Mouse (Mus musculus) stomach, adult 2 months (tissue): ENCODE data around the gene Timm10. TPM values are rescaled to one million over a fixed set of nuclear protein-coding genes. Genes with fewer than 3 reads are reported as not detected.

Experiments
- polyA plus RNA-seq: library from polyadenylated mRNA; depleted of rRNA; stranded (reverse); fragments of >200 nt; gene quantifications from 2 replicates; pipeline ENCODE4 v1.2.3, GENCODE M21; 2012; rRNA removed

Gene Timm10
- polyA plus RNA-seq: 10.0 and 11.9 TPM in 2 replicates

GRCm38 (mm10) chr2:84826488-84827282, at the start of gene Timm10:
TSS of gene Timm10 (plus strand) at chr2:84826997.

GRCm38 (mm10) chr2:84798493-84798921, 28.3 kb upstream of the Timm10 start, which contains the start of gene Ube2l6:
TSS of gene Ube2l6 (plus strand) at chr2:84798828.

DNA sequence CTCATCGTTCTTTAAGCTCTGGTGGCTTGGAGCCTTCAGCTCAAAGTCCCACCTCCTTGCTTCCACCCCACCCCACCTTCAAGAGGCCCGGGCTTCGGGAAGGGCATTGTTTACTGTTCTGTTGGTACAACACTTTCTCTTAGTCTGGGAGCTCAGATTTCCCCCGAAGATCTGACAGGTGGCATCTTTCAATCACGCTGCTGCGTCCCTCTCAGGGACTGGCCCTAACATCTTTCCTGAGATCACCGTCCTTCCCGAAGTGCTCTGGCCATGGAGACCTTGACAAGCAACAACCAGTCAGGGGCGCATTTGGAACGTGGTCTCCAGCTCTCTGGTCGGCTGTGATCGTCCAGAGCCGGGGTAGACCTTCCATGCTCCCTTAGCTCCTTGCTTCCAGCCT, 4.2 kb upstream of the Timm10 start, which contains the start of gene Smtnl1:
TSS of gene Smtnl1 (minus strand) at position 101 of the 400 bp plus-strand sequence.

GRCm38 (mm10) chr2:84838593-84838949, 11.8 kb downstream of the Timm10 start, which contains the start of gene Slc43a1:
TSS of gene Slc43a1 (plus strand) at chr2:84838850.

Other genes starting within 250 kb of the Timm10 start
- gene Ctnnd1, start 176.2 kb upstream of the Timm10 start, polyA plus RNA-seq: 14.4 and 24.0 TPM in 2 replicates
- not detected in 2 replicates for gene Btbd18, start 167.9 kb upstream of the Timm10 start, polyA plus RNA-seq
- 22.8 and 39.0 TPM in 2 replicates for gene Selenoh, start 156.2 kb upstream of the Timm10 start, polyA plus RNA-seq
- not detected in 2 replicates for gene Gm28635, start 149.0 kb upstream of the Timm10 start, polyA plus RNA-seq
- gene Med19, start 148.6 kb upstream of the Timm10 start, polyA plus RNA-seq: 3.5 and 4.1 TPM in 2 replicates
- 32.9 and 35.4 TPM in 2 replicates for gene Tmx2, start 147.9 kb upstream of the Timm10 start, polyA plus RNA-seq
- gene Zdhhc5, start 111.8 kb upstream of the Timm10 start, polyA plus RNA-seq: 22.6 and 27.1 TPM in 2 replicates
- 3.3 and 4.6 TPM in 2 replicates for gene Clp1, start 99.6 kb upstream of the Timm10 start, polyA plus RNA-seq
- 2.1 and 2.3 TPM in 2 replicates for gene Ypel4, start 92.9 kb upstream of the Timm10 start, polyA plus RNA-seq
- gene Gm19426, start 83.3 kb upstream of the Timm10 start, polyA plus RNA-seq: 0.25 and 0.49 TPM in 2 replicates
- gene Serping1, start 51.6 kb upstream of the Timm10 start, polyA plus RNA-seq: 128 and 145 TPM in 2 replicates
- gene Ube2l6, start 28.2 kb upstream of the Timm10 start, polyA plus RNA-seq: 6.0 and 6.2 TPM in 2 replicates
- 0.66 and 1.2 TPM in 2 replicates for gene Smtnl1, start 4.3 kb upstream of the Timm10 start, polyA plus RNA-seq
- 1.2 and 1.4 TPM in 2 replicates for gene Slc43a1, start 11.9 kb downstream of the Timm10 start, polyA plus RNA-seq
- 2.2 and 3.4 TPM in 2 replicates for gene Rtn4rl2, start 59.7 kb downstream of the Timm10 start, polyA plus RNA-seq
- 11.1 and 18.0 TPM in 2 replicates for gene Slc43a3, start 109.6 kb downstream of the Timm10 start, polyA plus RNA-seq
- 0.32 TPM in 1 of 2 replicates, not detected in the other for gene Prg2, start 153.5 kb downstream of the Timm10 start, polyA plus RNA-seq
- gene Prg3, start 161.2 kb downstream of the Timm10 start, polyA plus RNA-seq: not detected in 2 replicates
- 30.6 and 34.4 TPM in 2 replicates for gene Ssrp1, start 210.2 kb downstream of the Timm10 start, polyA plus RNA-seq
- 0.42 and 0.67 TPM in 2 replicates for gene P2rx3, start 210.5 kb downstream of the Timm10 start, polyA plus RNA-seq
- gene Tnks1bp1, start 221.0 kb downstream of the Timm10 start, polyA plus RNA-seq: 75.1 and 83.2 TPM in 2 replicates